Mouse (Mus musculus) cerebellum, adult 18-20 months (tissue): ENCODE results near the gene Atp5g1.
"Not testable (repeated sequence)": the region's sequence is repeated elsewhere in the genome, so short reads cannot be mapped to it uniquely, and the experiment has no call there.

Source experiments
- DNase-seq, 2 experiments: peaks; one replicate each; pipeline ENCODE4 v3.0.0; 2021

Atp5g1 gene

DNA sequence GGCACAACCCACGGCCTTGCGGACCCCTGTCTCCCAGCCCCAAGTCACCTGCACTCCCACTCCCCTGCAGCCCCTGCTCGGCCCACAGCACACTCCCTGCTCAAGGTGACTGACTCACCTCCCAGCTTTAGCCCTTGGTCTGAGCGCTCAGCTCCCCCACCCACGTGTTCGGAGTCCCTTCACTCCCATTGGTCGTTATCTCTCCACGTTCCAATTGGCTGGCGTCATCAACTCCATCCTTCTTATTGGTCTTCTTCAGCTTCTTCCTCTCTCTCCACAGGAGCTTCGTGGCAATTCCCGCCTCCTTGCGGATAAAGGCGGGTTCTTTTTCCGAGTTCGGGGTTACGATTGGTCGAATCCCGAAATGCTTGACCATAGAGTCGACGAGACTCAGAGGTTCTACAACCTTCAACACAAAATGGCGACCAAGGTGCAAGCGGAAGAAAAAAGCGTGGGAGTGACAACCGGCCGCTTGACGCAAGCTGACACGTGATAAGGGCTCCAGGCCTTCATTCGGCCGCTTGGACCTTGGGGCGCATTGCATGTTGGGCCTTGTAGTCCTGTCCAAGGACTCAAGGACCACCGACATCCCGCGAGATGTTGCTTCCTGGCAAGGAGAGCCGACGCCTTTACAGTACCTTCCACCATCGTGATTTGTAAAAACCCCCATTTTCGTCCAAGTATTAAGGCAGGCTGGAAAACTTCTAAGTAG, at the start of gene Atp5g1:
Gene Atp5g1, minus strand, starts transcription at position 162 of the 712 bp plus-strand sequence.
- DNase-seq, result peak; percentile 96 to 99

DNA sequence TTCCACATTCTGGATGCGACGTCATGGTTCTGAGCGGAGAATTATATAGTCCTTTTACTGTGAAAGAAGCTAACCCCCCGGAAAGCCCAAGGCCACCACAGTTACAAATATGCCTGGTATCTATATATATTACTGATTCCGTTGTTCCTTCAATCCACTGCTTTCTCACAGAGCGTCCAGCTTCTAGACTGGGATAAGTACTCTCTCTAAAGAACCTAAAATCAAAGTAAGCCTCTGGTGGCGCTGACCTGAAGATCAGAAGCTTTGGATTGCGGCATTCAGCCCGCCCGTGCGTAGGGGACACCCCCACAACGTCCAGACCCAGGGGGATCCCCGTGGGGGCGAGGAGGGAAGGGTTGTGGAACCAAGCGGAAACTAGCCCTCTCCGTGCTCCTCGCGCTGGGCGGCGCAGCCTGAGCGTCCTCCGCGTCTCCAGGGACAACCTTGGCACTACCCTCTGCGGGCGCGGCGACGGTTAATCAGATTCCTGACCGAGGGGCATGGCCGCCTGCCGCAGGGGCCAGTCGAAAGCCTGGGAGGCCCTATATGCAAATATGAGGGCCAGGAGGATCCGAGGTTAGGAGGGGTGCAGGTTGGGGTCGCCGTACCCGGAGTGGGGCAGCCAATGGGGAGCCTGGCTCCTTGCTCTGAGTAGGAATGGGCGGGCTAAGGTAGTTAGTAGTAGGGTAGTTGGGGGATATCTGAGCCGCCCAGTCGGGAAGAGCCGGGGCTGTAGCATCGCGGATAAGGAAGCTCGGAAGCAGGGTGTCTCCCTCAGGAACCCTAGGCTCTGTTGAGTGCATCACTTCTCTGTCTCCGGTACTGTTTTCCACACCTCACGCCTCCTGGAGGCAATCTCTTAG, 48.8 kb upstream of the Atp5g1 start:
- DNase-seq, result no peak

DNA sequence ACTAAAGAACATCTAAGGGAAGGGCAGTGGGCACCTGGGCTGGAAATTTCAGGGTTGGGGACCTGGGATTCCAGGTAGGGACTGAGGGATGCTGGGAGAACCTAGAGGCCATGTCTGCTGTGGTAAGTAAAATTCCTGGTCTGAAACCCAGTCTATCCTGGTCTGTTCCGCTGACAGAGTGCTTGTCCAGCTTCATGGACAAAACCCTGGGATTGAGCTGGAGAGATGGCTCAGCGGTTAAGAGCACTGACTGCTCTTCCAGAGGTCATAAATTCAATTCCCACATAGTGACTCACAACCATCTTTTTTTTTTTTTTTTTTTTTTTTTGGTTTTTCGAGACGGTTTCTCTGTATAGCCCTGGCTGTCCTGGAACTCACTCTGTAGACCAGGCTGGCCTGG, 47.3 kb upstream of the Atp5g1 start:
- DNase-seq, result not testable (repeated sequence)

DNA sequence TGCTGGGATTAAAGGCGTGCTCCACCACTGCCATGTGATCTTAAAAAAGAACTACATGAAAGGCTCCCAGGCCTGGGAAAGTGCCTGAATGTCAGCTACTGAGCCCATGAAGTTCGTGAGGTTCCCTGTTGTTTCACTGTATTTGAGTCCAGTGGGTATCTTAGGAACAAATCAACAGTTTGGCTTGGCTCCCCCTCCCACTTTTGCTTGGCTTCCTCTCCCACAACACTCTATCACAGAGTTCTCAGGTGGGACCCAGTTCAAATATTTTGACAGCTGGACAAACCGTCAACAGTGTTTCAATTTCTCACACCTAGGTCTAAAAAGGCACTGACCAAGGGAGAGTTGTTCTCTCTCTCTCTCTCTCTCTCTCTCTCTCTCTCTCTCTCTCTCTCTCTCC, 43.9 kb upstream of the Atp5g1 start:
- no peak for DNase-seq

DNA sequence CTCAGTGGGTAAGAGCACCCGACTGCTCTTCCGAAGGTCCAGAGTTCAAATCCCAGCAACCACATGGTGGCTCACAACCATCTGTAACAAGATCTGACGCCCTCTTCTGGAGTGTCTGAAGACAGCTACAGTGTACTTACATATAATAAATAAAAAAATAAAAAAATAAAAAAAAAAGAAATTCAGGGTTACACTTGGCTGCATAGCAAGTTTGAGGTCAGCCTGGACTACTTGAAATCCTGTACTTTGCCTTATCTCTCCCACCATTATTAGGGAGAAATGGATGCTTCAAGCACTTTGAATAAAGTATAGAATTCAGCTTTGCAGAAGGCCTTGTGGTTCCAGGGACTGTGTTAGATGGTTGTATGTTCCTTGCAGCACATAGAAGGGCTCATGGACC, 41.5 kb upstream of the Atp5g1 start:
- not testable (repeated sequence) for DNase-seq

DNA sequence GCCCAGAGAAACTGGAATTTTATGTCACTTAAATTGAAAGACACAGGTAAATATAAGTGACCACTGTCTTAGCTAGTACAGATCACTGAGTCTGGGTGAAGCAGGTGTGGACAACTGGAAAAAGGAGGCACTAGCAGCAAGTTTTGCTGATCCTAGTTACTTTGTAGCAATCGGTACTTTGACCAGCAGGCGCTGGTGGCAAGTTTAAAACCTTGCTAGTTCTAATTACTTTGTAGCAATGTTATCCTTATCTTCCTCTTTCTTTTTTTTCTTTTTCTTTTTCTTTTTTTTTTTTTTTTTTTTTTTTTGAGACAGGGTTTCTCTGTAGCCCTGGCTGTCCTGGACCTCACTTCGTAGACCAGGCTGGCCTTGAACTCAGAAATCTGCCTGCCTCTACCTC, 40.6 kb upstream of the Atp5g1 start:
- no peak for DNase-seq

DNA sequence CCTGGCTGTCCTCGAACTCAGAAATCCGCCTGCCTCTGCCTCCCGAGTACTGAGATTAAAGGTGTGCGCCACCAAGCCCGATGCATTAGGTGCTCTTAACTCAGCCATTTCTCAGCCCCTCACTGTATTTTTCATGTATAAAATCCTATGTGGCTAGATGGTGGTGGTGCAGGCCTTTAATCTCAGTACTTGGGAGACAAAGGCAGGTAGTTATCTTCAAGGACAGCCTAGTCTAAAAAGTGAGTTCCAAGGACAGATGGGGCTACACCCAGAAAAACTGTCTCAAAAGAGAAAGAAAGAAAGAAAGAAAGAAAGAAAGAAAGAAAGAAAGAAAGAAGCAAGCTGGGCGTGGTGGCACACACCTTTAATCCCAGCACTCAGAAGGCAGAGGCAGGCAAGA, 39.9 kb upstream of the Atp5g1 start:
- DNase-seq, result no peak

DNA sequence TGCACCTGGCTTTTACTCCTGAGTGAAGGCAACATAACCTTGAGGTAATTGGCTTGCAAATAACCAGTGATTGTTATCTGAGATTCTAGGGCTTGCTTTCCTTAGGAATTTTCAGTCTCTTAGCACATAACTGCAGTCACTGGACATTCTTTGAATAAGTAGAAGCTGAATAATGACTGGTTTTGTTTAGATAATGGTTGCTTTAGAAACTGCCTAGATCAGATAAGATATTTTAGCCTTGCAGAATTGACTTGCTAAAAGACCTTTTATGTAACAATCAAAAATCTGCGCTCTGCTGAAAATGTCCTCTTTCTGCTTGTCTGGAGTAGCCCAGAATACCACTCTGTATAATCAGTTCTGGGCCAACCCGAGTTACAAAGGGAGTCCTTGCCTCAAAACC, 38.6 kb upstream of the Atp5g1 start:
- no peak for DNase-seq

DNA sequence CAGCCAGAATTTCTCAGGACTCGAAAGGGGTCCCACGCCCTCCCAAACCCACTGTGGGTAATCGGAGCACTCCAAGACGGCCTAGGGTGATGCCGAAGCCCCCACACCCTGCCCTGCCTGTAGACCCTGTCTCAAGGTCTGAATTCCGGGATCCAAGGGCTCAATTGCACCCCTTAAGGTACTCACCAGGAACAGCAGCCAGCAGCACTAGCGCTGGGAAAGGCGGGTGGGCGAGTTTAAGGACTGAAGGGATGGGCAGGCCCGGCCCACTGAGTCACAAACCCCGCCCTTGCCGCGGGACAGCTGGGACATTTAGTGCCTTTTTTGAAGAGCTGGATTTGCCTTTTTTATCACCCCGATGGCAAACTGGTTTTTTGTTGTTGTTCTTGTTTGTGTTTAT, 36.3 kb upstream of the Atp5g1 start, which contains the start of gene Calcoco2:
Gene Calcoco2, minus strand, starts transcription at position 214 of the 400 bp plus-strand sequence.
- DNase-seq, result no peak

DNA sequence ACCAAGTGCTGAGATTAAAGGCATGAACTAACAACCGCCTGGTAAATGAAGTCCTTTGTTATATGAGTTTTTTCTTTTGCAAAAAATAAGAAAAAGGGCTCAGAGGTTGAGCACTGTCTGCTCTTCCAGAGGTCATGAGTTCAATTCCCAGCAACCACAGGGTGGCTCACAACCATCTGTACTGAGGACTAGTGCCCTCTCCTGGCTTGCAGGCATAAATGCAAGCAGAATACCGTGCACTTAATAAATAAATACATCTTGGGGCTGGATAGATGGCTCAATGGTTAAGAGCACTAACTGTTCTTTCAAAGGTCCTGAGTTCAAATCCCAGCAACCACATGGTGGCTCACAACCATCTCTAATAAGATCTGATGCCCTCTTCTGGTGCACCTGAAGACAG, 35.5 kb upstream of the Atp5g1 start:
- not testable (repeated sequence) for DNase-seq

DNA sequence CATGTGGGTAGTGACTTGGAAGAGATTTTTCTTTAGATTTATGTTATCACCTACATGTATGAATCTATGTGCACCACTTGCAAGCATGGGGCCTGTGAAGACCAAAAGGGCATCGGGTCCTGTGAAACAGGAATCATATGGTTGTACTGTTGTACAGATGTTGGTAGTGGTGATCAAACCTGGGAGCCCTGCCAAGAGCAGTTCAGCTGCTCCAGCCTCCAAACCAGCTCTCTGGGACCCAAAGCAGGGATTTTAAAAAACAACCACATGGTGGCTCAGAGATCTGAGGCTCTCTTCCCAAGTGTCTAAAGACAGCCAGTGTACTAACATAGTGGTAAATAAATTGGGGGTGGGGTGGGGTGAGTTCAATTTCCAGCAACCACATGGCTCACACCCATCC, 32.9 kb upstream of the Atp5g1 start:
- no peak for DNase-seq

DNA sequence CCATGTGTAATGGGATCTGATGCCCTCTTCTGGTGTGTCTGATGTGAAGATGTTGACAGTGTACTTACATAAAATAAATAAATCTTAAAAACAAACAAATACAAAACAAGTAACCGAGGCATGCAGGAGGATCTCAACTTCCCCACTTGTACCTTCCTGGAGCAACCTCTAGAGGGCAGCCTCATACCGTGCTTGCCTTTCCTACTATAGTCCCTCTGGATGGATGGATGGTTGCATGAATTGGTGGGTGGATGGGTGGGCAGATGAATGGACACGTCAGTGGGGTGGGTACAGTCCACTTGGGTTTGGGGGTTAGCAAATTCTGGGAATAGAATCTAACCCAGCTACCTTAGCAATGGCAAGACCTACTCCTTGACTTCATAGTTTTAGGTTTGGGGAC, 17.9 kb upstream of the Atp5g1 start:
- DNase-seq, result peak; percentile 27 to 38

DNA sequence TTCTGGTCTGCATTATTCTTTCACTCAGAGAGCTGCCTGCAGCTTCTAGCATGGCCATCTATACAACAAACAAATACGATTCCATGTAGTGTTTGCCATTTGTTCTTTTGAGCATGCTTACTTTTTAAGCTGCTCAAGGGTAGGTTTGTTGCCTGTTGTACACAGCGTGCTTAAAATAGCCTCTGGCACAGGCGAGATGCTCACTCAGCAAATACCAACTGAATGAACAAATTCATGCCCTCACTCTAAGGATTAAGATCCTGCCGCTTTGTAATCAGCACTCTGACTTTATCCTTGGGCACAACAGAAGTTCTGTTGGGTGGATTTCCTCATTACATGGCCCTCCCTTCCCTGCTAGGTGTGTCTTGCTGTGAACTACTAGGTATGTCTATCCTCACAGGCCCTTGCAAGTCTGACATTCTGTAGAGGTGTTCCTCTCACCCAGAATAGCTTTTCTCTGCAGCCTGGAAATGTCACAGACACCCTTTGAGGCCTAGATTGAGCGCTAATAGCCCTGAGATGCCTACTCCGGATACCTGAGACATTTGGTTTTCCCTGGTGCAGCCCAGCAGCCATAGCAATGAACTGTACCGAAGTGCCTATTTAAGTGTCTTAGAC, 17.3 kb upstream of the Atp5g1 start:
- no peak for DNase-seq

DNA sequence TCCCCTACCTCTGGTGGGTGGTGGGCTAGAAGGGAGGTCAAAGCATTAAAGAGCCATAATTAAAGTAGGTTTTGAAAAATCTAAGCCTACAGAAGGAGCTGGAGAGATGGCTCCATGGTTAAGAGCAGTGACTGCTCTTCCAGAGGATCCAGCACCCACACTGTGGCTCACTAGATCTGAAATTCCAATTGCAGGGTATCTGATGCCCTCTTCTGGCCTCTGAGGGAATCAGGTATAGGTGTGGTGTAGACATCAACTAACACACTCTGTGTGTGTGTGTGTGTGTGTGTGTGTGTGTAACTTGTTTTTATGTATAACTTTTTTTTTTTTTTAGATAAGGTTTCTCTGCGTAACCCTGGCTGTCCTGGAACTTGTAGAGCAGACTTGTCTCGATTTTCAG, 15.6 kb upstream of the Atp5g1 start:
- no peak for DNase-seq

DNA sequence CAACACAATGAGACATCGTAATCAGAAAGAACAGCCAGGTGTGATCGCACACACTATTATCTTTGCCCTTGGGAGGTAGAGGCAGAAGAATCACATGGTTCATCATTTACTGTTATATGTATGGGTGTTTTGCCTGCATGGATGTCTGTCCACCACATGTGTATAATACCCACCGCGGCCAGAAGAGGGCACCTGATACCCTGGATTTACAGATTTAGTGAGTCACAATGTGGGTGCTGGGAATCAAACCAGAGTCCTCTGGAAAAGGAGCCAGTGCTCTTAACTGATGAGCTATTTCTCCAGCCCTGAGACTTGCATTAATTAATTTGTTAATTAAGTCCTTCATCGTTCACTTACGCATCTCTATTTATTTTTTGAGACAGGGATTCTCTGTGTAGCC, 12.5 kb upstream of the Atp5g1 start:
- DNase-seq, result no peak

DNA sequence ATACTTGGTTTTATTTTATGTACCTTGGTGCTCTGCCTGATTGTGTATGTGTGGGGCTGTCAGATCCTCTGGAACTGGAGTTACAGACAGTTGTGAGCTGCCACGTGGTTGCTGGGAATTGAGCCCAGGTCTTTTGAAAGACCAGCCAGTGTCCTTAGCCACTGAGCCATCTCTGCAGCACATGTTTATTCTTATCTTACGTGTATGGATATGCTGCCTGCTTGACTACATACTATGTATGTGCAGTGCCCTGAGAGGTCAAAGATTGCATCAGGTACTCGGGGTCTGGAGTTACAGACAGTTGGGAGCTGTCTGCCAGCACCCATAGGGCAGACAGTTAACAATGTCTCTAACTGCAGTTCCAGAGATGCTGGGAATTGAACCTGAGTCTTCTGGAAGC, 7.2 kb upstream of the Atp5g1 start:
- DNase-seq, result no peak

DNA sequence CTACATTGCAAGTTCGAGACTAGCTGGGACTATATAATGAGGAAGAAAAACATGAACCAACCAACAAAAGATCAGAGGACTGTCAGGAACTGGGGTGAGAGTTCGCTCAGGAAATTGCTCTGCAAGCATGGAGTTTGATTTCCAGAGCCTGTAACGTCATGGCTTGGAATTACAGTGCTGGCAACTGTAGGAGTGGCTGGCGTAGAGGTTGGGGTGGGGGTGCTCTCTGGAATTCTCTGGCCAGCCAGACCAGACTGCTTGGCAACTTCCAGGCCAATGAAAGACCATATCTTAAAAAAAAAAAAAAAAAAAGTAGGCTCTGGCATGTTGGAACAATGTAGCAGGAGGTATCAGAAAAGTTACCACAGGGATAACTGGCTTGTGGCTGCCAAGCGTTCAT, 5.3 kb upstream of the Atp5g1 start:
- no peak for DNase-seq

DNA sequence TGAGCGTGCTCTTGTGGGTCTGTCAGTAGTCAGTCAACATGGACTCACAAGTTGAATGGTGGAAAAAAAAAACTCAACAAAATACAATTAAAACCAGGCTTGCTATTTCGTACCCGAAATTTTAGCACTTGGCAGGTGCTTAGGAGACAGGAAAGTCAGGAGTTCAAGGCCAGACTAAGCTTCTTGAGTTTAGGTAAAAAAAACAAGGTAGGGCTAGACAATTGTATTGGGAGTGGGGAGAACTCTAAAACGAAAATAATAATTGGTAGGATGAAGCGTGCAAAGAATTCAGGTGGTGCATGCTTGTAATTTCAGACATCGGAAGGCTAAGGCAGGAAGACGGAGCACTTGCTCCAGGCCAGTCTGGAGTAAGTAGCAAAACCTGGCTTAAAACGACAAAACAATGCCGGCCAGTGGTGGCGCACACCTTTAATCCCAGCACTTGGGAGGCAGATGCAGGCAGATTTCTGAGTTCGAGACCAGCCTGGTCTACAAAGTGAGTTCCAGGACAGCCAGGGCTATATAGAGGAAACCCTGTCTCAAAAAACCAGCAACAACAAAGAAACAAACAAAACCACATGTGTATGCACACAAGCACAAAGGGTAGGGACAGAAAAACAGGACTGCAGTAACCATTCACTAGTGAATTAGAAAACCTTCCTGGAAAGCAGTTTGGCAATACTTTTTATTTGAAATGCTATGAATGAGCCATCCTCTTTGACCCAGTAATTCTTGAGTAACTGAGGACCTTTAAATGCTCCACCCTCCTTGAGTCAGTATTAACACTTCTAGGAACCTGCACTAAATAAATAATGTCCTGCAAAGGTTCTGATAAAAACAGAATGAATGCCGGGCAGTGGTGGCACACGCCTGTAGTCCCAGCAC, 993 bp upstream of the Atp5g1 start:
- DNase-seq, result peak in 1 of 2 experiments; percentile 28

DNA sequence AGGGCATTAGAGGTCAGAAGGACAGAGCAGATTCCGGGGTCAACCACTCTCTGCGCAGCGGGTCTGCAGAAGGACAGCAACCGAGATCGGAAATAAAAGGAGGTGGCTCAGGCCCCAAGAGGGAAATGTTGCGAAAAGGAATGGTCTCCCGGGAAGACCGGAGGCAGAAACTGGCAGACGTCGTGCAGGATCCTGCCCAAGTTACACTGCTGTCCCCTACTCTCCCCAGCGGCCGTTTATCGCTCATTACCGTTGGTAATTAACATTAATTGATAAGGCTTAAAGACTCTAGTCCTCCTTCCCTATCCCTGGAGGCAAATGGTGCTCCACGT, 327 bp downstream of the Atp5g1 start:
- peak in 1 of 2 experiments; percentile 47 for DNase-seq

DNA sequence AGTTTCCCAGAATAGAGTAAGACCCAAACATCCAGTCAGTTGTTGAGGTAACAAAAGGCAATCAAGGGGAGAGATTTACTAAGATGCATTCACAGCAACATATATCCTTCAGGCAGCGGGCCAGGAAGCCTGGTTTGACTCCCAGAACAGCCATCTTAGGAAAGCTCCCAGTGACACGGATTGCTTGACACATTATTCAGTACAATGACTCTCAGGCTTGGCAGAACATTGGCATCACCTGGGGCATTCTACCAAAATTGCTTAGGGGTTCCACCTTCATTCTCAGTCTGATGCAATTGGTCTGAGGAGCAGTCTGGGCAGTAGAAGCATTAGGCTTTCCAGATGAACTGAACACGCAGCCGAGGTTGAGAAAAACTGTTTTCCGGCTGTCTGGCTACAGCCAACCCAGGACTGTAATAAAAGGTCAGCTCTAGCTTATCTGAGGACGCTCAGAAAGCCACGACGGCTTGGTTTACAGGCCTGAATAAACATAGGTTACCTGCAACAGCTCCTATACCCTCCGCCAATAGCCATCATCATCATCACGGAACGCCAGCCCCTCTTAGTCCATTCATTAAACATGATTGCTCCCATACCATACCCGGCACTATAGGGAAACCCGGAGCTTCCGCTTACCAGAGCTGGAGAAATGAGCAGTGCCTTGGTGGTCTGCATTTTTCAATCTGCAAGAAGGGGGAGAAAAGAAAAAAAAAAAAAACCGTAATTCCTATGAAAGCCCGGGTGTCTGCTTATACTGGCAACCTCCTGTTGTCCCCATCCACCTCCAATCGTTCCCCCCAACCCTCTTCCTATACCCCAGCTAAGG, 906 bp downstream of the Atp5g1 start:
- peak; percentile 39 to 53 for DNase-seq

DNA sequence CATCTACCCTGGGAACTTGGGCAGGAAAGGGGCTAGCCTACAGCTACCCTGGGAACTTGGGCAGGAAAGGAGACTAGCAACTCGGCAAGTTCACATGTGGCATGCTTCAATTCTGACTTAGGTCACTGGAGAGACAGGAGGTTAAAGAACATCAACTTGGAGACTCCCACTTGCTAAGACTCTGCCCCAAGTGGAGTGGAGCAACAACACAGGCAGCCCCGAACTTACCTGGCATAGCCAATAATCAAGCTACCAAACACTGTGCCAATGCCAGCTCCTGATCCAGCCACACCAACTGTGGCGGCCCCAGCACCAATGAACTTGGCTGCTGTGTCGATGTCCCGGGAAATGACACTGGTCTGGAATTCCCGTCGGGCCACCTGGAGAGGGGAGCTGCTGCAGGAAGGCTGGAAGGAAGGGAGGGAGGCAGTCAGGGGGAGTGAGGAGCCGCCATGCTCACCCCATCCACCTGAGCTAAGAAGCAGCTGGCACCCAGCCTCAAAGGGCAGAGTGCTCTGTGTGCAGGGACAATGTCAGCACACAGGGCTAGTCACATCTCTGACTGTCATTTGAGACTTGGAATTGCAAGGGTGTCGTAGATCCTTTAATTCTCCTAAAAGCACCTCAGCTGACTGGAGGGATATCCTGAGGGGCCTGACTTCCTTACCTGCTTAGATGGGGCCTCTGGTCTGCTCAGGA, 2.0 kb downstream of the Atp5g1 start:
- DNase-seq, result peak; percentile 28 to 32
